Mouse (Mus musculus) heart, embryonic 10.5 days (tissue): ENCODE data around the gene Pgf. TPM values are rescaled to one million over a fixed set of nuclear protein-coding genes. Genes with fewer than 3 reads are reported as not detected.

Experiments used
- DNase-seq: peaks from one replicate; pipeline ENCODE4 v3.0.0-alpha.2; 2017; ENCODE audit warnings: low spot score
- H3K27ac ChIP-seq: fragments of 300-500 bp; sonication (generic); 2 replicates; pipeline ENCODE4 v1.5.1; 2016; ENCODE audit warnings: mild to moderate bottlenecking
- H3K27me3 ChIP-seq: fragments of 300-500 bp; sonication (generic); 2 replicates; pipeline ENCODE4 v1.6.1; 2016; ENCODE audit warnings: mild to moderate bottlenecking; ENCODE audit not compliant: poor library complexity, insufficient read depth, severe bottlenecking
- H3K36me3 ChIP-seq: fragments of 300-500 bp; sonication (generic); 2 replicates; pipeline ENCODE4 v1.6.1; 2016; ENCODE audit warnings: mild to moderate bottlenecking, moderate library complexity
- H3K4me1 ChIP-seq: fragments of 300-500 bp; sonication (generic); 2 replicates; pipeline ENCODE4 v1.6.1; 2016; ENCODE audit warnings: mild to moderate bottlenecking
- H3K4me3 ChIP-seq: fragments of 300-500 bp; sonication (generic); 2 replicates; pipeline ENCODE4 v1.5.1; 2016; ENCODE audit warnings: mild to moderate bottlenecking, moderate library complexity
- H3K9me3 ChIP-seq: fragments of 300-500 bp; sonication (generic); 2 replicates; pipeline ENCODE4 v1.6.1; 2016; ENCODE audit warnings: mild to moderate bottlenecking, moderate library complexity
- WGBS: fragments of 180-500 bp; shearing (Covaris S2); methylation state at CpG from one replicate; pipeline ENCODE4 v1.1.7; 2016; 5-methylcytosine and 5-hydroxymethylcytosine counted together
- polyA plus RNA-seq: library from polyadenylated mRNA; unstranded; fragments of >200 nt; fragmentation: Nextera tagmentation; extraction: Ambion mirVana; gene quantifications from 2 replicates; pipeline ENCODE4 v1.2.1, GENCODE M21; 2016

Pgf gene
- polyA plus RNA-seq, 1 experiment from 2014 or later = 13.6 TPM

- Histone ChIP-seq H3K4me3 (no peak overlapping the region), H3K27ac (no peak overlapping the region), H3K27me3 (peaks cover 40% of the 10 kb centered on the region), H3K4me1 (peaks cover 29% of the 10 kb centered on the region), H3K36me3 (no peaks in the 10 kb centered on the region), H3K9me3 (no peaks in the 10 kb centered on the region)
- WGBS = 54% methylated on average over 5 of the region's 5 CpGs
- DNase-seq = no peak
Observed at GRCm38 (mm10) chr12:85184118-85184517, 6.5 kb upstream of the Pgf start.

GRCm38 (mm10) chr12:85182898-85183297 lies 5.3 kb upstream of the Pgf start:
- Histone ChIP-seq H3K27me3 (peaks cover 52% of the 10 kb centered on the region), H3K4me1 (peaks cover 34% of the 10 kb centered on the region), H3K9me3 (no peaks in the 10 kb centered on the region), H3K36me3 (no peaks in the 10 kb centered on the region), H3K4me3 (no peak overlapping the region), H3K27ac (no peak overlapping the region)
- DNase-seq = no peak
- 73% methylated on average over 5 of the region's 5 CpGs for WGBS

- Histone ChIP-seq H3K4me1 (peaks cover 40% of the 10 kb centered on the region), H3K27me3 (peaks cover 58% of the 10 kb centered on the region), H3K27ac (0 out of 2 replicates have a peak overlapping the region, but pooled peaks have one; percentile 24), H3K9me3 (no peaks in the 10 kb centered on the region), H3K36me3 (no peaks in the 10 kb centered on the region), H3K4me3 (no peak overlapping the region)
- WGBS = 21% methylated on average over 8 of the region's 8 CpGs
- DNase-seq = no peak
Observed at GRCm38 (mm10) chr12:85182345-85182643, 4.7 kb upstream of the Pgf start.

- Histone ChIP-seq H3K36me3 (no peaks in the 10 kb centered on the region), H3K27ac (peak overlapping the region; percentile 24; the same call in 1 of the 2 replicates), H3K9me3 (no peaks in the 10 kb centered on the region), H3K27me3 (peaks cover 59% of the 10 kb centered on the region), H3K4me3 (no peak overlapping the region), H3K4me1 (peaks cover 46% of the 10 kb centered on the region)
- no peak for DNase-seq
- WGBS = 32% methylated on average over 17 of the region's 17 CpGs
Observed at GRCm38 (mm10) chr12:85181475-85182344, 4.1 kb upstream of the Pgf start.

GRCm38 (mm10) chr12:85178294-85178693 lies 704 bp upstream of the Pgf start:
- 63% methylated on average over 2 of the region's 2 CpGs for WGBS
- no peaks in the 10 kb centered on the region for H3K36me3 ChIP-seq
- H3K9me3 ChIP-seq = no peaks in the 10 kb centered on the region
- H3K27ac ChIP-seq = no peak overlapping the region; the same call in 1 of the 2 replicates
- no peak overlapping the region for H3K4me3 ChIP-seq
- DNase-seq = no peak
- peaks cover 65% of the 10 kb centered on the region for H3K27me3 ChIP-seq
- peaks cover 66% of the 10 kb centered on the region for H3K4me1 ChIP-seq

GRCm38 (mm10) chr12:85176846-85177523 lies 605 bp downstream of the Pgf start:
- H3K9me3 ChIP-seq = no peaks in the 10 kb centered on the region
- DNase-seq = no peak
- peak overlapping the region; percentile 55 for H3K4me3 ChIP-seq
- H3K36me3 ChIP-seq = no peaks in the 10 kb centered on the region
- peaks cover 52% of the 10 kb centered on the region for H3K27me3 ChIP-seq
- H3K4me1 ChIP-seq = peaks cover 74% of the 10 kb centered on the region
- H3K27ac ChIP-seq = peak overlapping the region; percentile 88
- WGBS = 3% methylated on average over 32 of the region's 32 CpGs

GRCm38 (mm10) chr12:85175926-85176845 lies 1.4 kb downstream of the Pgf start:
- peaks cover 46% of the 10 kb centered on the region for H3K27me3 ChIP-seq

GRCm38 (mm10) chr12:85175087-85175675 lies 2.4 kb downstream of the Pgf start:
- H3K9me3 ChIP-seq = no peaks in the 10 kb centered on the region
- DNase-seq = no peak
- H3K4me3 ChIP-seq = peak overlapping the region; percentile 55
- WGBS = 29% methylated on average over 16 of the region's 16 CpGs
- H3K4me1 ChIP-seq = peaks cover 69% of the 10 kb centered on the region
- 0 out of 2 replicates have a peak, but pooled peaks cover 14% of the 10 kb centered on the region for H3K36me3 ChIP-seq
- peaks cover 44% of the 10 kb centered on the region for H3K27me3 ChIP-seq
- peak overlapping the region; percentile 88 for H3K27ac ChIP-seq

More at GRCm38 (mm10) chr12:85175926-85176845, 1.4 kb downstream of the Pgf start:
- Histone ChIP-seq H3K4me1 (peaks cover 66% of the 10 kb centered on the region), H3K4me3 (peak overlapping the region; percentile 55), H3K27ac (peak overlapping the region; percentile 88), H3K36me3 (0 out of 2 replicates have a peak, but pooled peaks cover 5% of the 10 kb centered on the region), H3K9me3 (no peaks in the 10 kb centered on the region)
- 13% methylated on average over 11 of the region's 11 CpGs for WGBS
- DNase-seq = peak; percentile 93

GRCm38 (mm10) chr12:85174016-85174415 lies 3.6 kb downstream of the Pgf start:
- peaks cover 36% of the 10 kb centered on the region for H3K27me3 ChIP-seq
- peak overlapping the region; percentile 47; the same call in 1 of the 2 replicates for H3K27ac ChIP-seq
- H3K36me3 ChIP-seq = 0 out of 2 replicates have a peak, but pooled peaks cover 17% of the 10 kb centered on the region
- H3K4me1 ChIP-seq = peaks cover 79% of the 10 kb centered on the region
- H3K9me3 ChIP-seq = no peaks in the 10 kb centered on the region
- 69% methylated on average over 7 of the region's 7 CpGs for WGBS
- no peak overlapping the region for H3K4me3 ChIP-seq
- DNase-seq = no peak

GRCm38 (mm10) chr12:85170948-85171307 lies 6.7 kb downstream of the Pgf start:
- Histone ChIP-seq H3K4me3 (no peak overlapping the region), H3K27me3 (peaks cover 18% of the 10 kb centered on the region; the same call in 1 of the 2 replicates), H3K27ac (no peak overlapping the region), H3K36me3 (peaks cover 39% of the 10 kb centered on the region; the same call in 1 of the 2 replicates), H3K9me3 (no peaks in the 10 kb centered on the region), H3K4me1 (peaks cover 55% of the 10 kb centered on the region)
- DNase-seq = no peak
- 78% methylated on average over 3 of the region's 3 CpGs for WGBS

- Histone ChIP-seq H3K36me3 (peaks cover 42% of the 10 kb centered on the region; the same call in 1 of the 2 replicates), H3K27me3 (peaks cover 18% of the 10 kb centered on the region; the same call in 1 of the 2 replicates), H3K4me3 (no peak overlapping the region), H3K27ac (no peak overlapping the region), H3K9me3 (no peaks in the 10 kb centered on the region), H3K4me1 (peaks cover 49% of the 10 kb centered on the region)
- DNase-seq = no peak
- WGBS = 85% methylated on average over 11 of the region's 11 CpGs
Observed at GRCm38 (mm10) chr12:85170284-85170947, 7.2 kb downstream of the Pgf start.
